Mouse (Mus musculus): Measurements from ENCODE around the gene Sept9. TPM values are rescaled to one million over a fixed set of nuclear protein-coding genes. Genes with fewer than 3 reads are reported as not detected.

Gene Sept9
- polyA plus RNA-seq, 1 experiment = 41.4 TPM

DNA sequence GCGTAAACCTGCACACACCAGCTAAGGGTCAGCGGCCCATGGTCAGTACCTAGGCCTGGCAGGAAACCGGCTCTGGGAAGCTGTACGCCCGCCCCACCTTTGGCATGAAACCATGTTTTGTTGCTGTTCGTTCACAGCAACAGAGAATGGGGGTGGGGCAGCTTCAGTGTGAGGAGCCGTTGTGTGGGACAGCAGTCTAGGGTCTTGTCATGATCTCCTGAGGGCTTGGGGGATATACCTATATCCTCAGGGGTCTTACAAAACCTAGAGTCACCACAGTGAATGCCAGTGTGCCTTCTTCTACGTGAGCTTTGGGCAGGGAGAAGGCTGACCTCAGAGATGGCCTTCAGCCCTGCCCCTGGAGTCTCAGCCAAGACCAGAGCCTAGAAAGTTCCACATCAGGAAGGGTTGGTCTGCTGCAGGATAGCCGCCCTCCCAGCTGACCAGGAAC is 47.5 kb downstream of the Sept9 start:
- TF ChIP-seq CTCF (IDR thresholded peaks at IDR 0.05; ENCODE audit: insufficient read depth, low read length) (no peak), POLR2A (IDR thresholded peaks at IDR 0.05; ENCODE audit: borderline replicate concordance, extremely low read depth, low read depth, low read length) (0 out of 2 replicates have a peak, but pooled peaks have one; percentile 26)
- WGBS = 39% methylated on average over 9 of the region's 9 CpGs
- peaks cover 10% of the 10 kb centered on the region for H3K4me1 ChIP-seq (ENCODE audit: control insufficient read depth, insufficient read depth, low read length)
- H3K4me3 ChIP-seq (replicated peaks; ENCODE audit: extremely low read depth, low read depth, low read length) = no peak overlapping the region
- peak; percentile 40 for DNase-seq

DNA sequence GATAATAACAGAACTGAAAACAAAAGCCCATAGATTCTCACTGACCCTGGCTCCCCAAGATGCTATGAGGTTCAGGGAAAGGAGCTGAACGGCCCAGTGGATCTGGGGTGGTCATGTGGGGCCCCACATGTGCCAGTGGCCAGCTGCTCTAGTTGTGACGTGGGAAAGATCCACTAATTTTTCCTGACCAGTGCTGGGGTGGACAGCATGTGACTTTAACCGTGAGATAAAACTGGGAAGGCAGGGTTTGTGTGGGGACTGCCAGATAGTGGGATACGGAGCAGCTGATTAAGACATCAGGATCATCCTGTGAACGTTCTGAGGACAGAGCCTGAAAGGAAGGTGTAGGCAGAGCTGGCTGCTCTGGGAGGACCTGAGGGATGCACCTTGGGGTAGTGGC is 48.1 kb downstream of the Sept9 start:
- Histone ChIP-seq H3K4me1 (ENCODE audit: control insufficient read depth, insufficient read depth, low read length) (peaks cover 10% of the 10 kb centered on the region), H3K4me3 (replicated peaks; ENCODE audit: extremely low read depth, low read depth, low read length) (no peak overlapping the region)
- no peak for DNase-seq
- TF ChIP-seq POLR2A (IDR thresholded peaks at IDR 0.05; ENCODE audit: borderline replicate concordance, extremely low read depth, low read depth, low read length) = no peak
- TF ChIP-seq CTCF (IDR thresholded peaks at IDR 0.05; ENCODE audit: insufficient read depth, low read length) = no peak
- 63% methylated on average over 5 of the region's 5 CpGs for WGBS

DNA sequence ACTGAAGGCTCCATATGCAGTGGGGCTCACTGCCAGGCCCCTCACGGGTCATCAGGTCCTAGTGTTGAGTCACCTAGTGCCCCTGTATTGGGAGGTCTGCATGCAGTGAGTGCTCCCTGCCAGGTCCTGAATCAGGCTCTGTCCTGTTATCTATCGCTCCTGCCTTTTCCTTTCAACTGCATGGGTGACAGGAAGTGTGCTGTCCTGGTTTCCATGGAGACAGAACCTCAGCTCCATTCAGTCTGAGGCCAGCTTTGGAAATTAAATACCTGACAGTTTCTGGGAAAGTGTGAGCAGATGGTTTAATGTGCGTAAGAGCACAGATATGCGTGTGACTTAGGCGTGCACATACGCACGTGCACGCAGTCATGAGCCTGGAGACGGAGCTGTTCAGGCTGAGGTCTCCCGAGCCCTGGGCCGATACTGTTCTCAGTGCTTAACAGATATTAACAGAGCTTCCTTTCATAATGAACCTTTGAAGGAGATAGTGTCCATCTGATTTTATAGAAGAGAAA is 49.3 kb downstream of the Sept9 start:
- no peak for DNase-seq
- TF ChIP-seq CTCF (IDR thresholded peaks at IDR 0.05; ENCODE audit: insufficient read depth, low read length) = no peak
- no peak for TF ChIP-seq POLR2A (IDR thresholded peaks at IDR 0.05; ENCODE audit: borderline replicate concordance, extremely low read depth, low read depth, low read length)
- 72% methylated on average over 11 of the region's 11 CpGs for WGBS
- Histone ChIP-seq H3K4me1 (ENCODE audit: control insufficient read depth, insufficient read depth, low read length) (peaks cover 10% of the 10 kb centered on the region), H3K4me3 (replicated peaks; ENCODE audit: extremely low read depth, low read depth, low read length) (no peak overlapping the region)

GRCm38 (mm10) chr11:117249282-117249984 is 50.0 kb downstream of the Sept9 start:
- 84% methylated on average over 18 of the region's 18 CpGs for WGBS
- peaks cover 10% of the 10 kb centered on the region for H3K4me1 ChIP-seq (ENCODE audit: control insufficient read depth, insufficient read depth, low read length)
- TF ChIP-seq POLR2A (IDR thresholded peaks at IDR 0.05; ENCODE audit: borderline replicate concordance, extremely low read depth, low read depth, low read length) = no peak
- no peak for TF ChIP-seq CTCF (IDR thresholded peaks at IDR 0.05; ENCODE audit: insufficient read depth, low read length)

DNA sequence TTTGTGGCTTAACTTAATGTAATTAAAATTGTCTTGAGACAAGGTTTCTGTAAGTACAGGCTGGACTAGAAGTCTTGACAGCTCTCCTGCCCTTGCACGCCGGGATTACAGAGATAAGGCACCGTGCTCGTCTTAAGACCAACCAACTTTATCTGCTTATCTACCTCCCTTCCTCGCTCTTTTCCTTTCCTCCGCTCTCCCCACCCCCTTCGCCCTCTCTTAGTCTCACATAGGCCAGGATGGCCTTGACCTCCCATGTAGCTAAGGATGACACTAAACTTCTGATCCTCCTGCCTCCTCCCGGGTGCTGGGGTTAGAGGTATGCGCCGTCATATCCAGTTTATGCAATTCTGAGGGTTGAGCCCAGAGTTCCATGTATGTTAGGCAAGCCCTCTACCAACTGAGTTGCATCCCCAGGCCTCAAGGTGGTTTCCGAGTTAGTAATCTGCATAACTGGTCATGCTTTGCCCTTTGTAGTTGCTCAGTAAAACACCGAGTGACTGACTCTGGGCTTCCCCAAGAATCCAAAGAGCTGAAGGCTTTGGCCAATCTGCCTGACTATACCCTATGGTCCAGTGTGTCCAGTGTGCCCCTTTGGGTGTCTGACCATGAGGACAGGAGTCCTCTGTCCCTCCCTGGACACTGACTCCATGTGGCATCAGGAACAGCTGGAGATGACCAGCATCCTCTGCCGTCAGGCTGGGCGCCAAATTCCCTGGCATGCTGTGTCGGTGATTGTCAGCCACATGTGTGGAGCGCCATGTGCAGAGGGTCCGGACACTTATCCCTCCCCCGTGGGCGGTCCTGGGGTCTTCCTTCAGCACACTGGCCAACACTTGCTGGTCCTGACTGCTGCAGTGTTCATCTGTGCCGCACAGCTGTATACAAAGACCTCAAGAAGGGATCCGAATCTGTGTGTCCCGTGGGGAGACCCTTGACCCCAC is 50.8 kb downstream of the Sept9 start:
- Histone ChIP-seq H3K4me1 (ENCODE audit: control insufficient read depth, insufficient read depth, low read length) (peaks cover 10% of the 10 kb centered on the region), H3K4me3 (replicated peaks; ENCODE audit: extremely low read depth, low read depth, low read length) (no peak overlapping the region)
- no peak for DNase-seq
- 88% methylated on average over 22 of the region's 22 CpGs for WGBS
- TF ChIP-seq CTCF (IDR thresholded peaks at IDR 0.05; ENCODE audit: insufficient read depth, low read length) (no peak), POLR2A (IDR thresholded peaks at IDR 0.05; ENCODE audit: borderline replicate concordance, extremely low read depth, low read depth, low read length) (no peak)

More at GRCm38 (mm10) chr11:117249282-117249984, 50.0 kb downstream of the Sept9 start:
- no peak overlapping the region for H3K4me3 ChIP-seq (replicated peaks; ENCODE audit: extremely low read depth, low read depth, low read length)
- DNase-seq = no peak

DNA sequence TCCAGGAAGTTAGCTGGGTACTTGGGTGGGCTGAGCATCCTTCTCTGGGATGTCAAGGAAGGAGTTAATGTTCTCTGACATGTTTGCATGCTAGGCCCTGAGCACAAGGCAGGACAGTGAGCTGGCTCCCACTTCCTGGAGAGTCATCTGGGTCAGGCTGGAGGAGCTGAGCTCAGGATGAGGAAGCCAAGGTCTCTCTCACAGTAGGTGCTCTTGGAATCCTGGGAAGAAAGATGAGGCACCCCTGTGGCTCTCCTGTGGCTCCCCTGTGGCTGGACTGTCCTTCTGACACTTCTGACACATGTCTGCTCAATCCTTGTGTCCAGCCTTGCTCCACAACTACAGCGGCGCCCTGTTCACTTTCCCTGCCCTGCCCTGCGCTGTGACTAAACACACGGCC is 52.3 kb downstream of the Sept9 start:
- DNase-seq = no peak
- TF ChIP-seq CTCF (IDR thresholded peaks at IDR 0.05; ENCODE audit: insufficient read depth, low read length) = no peak
- no peak for TF ChIP-seq POLR2A (IDR thresholded peaks at IDR 0.05; ENCODE audit: borderline replicate concordance, extremely low read depth, low read depth, low read length)
- peaks cover 5% of the 10 kb centered on the region; the same call in 1 of the 2 replicates for H3K4me1 ChIP-seq (ENCODE audit: control insufficient read depth, insufficient read depth, low read length)
- WGBS = 86% methylated on average over 4 of the region's 4 CpGs
- H3K4me3 ChIP-seq (replicated peaks; ENCODE audit: extremely low read depth, low read depth, low read length) = no peak overlapping the region

- 85% methylated on average over 13 of the region's 13 CpGs for WGBS
- no peak for DNase-seq
- TF ChIP-seq POLR2A (IDR thresholded peaks at IDR 0.05; ENCODE audit: borderline replicate concordance, extremely low read depth, low read depth, low read length) = no peak
- no peak for TF ChIP-seq CTCF (IDR thresholded peaks at IDR 0.05; ENCODE audit: insufficient read depth, low read length)
- Histone ChIP-seq H3K4me3 (replicated peaks; ENCODE audit: extremely low read depth, low read depth, low read length) (no peak overlapping the region), H3K4me1 (ENCODE audit: control insufficient read depth, insufficient read depth, low read length) (no peaks in the 10 kb centered on the region)
These were observed 53.4 kb downstream of the Sept9 start for GRCm38 (mm10) chr11:117252846-117253245.

GRCm38 (mm10) chr11:117254161-117255107 is 55.0 kb downstream of the Sept9 start:
- no peaks in the 10 kb centered on the region for H3K4me1 ChIP-seq (ENCODE audit: control insufficient read depth, insufficient read depth, low read length)
- 75% methylated on average over 18 of the region's 18 CpGs for WGBS

More at GRCm38 (mm10) chr11:117254161-117255107, 55.0 kb downstream of the Sept9 start:
- DNase-seq = no peak
- no peak overlapping the region for H3K4me3 ChIP-seq (replicated peaks; ENCODE audit: extremely low read depth, low read depth, low read length)
- no peak for TF ChIP-seq CTCF (IDR thresholded peaks at IDR 0.05; ENCODE audit: insufficient read depth, low read length)
- no peak for TF ChIP-seq POLR2A (IDR thresholded peaks at IDR 0.05; ENCODE audit: borderline replicate concordance, extremely low read depth, low read depth, low read length)

Data from lung, adult 2 months (tissue).